Mouse (Mus musculus): ENCODE results near the gene Cdh4. TPM values are rescaled to one million over a fixed set of nuclear protein-coding genes. Genes with fewer than 3 reads are reported as not detected.
A peak's percentile ranks its signal among the peaks of the same experiment; 100 is the strongest.

The Cdh4 gene
- polyA plus RNA-seq, 1 experiment from 2014 or later = 26.1 TPM

DNA sequence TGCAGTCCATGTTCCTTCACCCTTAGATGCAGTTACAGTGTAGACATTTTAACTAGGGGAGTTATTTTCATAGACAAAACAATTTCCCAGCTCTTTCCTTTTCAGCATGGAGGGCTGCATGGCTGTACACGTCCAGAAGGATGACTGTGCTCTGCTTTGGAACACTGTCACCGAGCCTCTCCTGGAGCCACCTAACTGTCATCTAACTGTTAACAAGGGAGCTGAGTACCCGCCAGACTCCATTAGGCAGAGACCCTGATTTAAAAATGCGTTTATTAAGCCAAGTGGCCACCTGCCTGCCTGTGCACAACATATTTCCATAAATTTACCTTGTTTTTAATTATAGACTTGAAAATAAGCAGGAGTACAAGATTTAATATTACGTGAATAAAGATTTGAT lies 138.8 kb downstream of the Cdh4 start:
- Histone ChIP-seq H3K9me3 (replicated peaks) (no peaks in the 10 kb centered on the region), H3K9ac (no peak overlapping the region), H3K4me2 (replicated peaks) (no peak overlapping the region), H3K27me3 (no peaks in the 10 kb centered on the region), H3K27ac (no peak overlapping the region), H3K4me1 (peaks cover 16% of the 10 kb centered on the region), H3K36me3 (no peaks in the 10 kb centered on the region), H3K4me3 (no peak overlapping the region)
- 67% methylated on average over 5 of the region's 5 CpGs for WGBS
- no peak for ATAC-seq (ENCODE audit: low FRiP score)

GRCm38 (mm10) chr2:179582966-179583365 lies 140.7 kb downstream of the Cdh4 start:
- no peak for ATAC-seq (ENCODE audit: low FRiP score)
- no peaks in the 10 kb centered on the region for H3K9me3 ChIP-seq (replicated peaks)
- H3K27me3 ChIP-seq = no peaks in the 10 kb centered on the region; the same call in 1 of the 2 replicates
- WGBS = 57% methylated on average over 16 of the region's 16 CpGs
- peaks cover 16% of the 10 kb centered on the region for H3K4me1 ChIP-seq
- H3K4me2 ChIP-seq (replicated peaks) = 0 out of 2 replicates have a peak overlapping the region, but pooled peaks have one; percentile 18
- no peaks in the 10 kb centered on the region for H3K36me3 ChIP-seq
- no peak overlapping the region for H3K9ac ChIP-seq
- H3K4me3 ChIP-seq = no peak overlapping the region
- H3K27ac ChIP-seq = peak overlapping the region; percentile 18; the same call in 1 of the 2 replicates

- Histone ChIP-seq H3K4me1 (peaks cover 16% of the 10 kb centered on the region), H3K4me3 (no peak overlapping the region), H3K4me2 (replicated peaks) (no peak overlapping the region), H3K27ac (no peak overlapping the region), H3K36me3 (no peaks in the 10 kb centered on the region), H3K9ac (no peak overlapping the region), H3K27me3 (no peaks in the 10 kb centered on the region; the same call in 1 of the 2 replicates), H3K9me3 (replicated peaks) (no peaks in the 10 kb centered on the region)
- WGBS = 62% methylated on average over 13 of the region's 13 CpGs
- ATAC-seq (ENCODE audit: low FRiP score) = no peak
Measured at GRCm38 (mm10) chr2:179584672-179585071, 142.4 kb downstream of the Cdh4 start.

DNA sequence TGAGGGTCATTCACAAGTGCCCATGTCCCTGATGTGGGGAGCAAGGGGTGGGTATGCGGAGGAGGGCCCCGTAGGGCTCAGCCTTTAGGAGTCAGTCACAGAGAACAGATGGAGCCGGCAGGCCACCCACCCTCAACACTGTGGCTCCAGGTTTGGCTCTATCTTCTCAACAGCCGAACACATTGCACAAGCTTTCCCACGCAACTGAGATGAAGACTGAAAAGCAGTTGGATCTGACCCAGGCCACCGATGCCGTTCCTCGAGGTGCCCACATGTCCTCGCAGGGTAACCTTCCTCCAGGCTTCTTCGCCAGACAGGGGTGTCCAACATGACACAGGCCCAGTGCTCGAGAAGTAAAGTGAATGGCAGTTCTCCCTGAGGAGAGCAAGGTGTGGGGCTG lies 144.2 kb downstream of the Cdh4 start:
- no peak overlapping the region for H3K27ac ChIP-seq
- 86% methylated on average over 11 of the region's 11 CpGs for WGBS
- H3K4me3 ChIP-seq = no peak overlapping the region
- no peak overlapping the region for H3K4me2 ChIP-seq (replicated peaks)
- no peak for ATAC-seq (ENCODE audit: low FRiP score)
- H3K9me3 ChIP-seq (replicated peaks) = no peaks in the 10 kb centered on the region
- H3K9ac ChIP-seq = no peak overlapping the region
- no peaks in the 10 kb centered on the region for H3K36me3 ChIP-seq
- H3K4me1 ChIP-seq = peaks cover 16% of the 10 kb centered on the region
- no peaks in the 10 kb centered on the region; the same call in 1 of the 2 replicates for H3K27me3 ChIP-seq

DNA sequence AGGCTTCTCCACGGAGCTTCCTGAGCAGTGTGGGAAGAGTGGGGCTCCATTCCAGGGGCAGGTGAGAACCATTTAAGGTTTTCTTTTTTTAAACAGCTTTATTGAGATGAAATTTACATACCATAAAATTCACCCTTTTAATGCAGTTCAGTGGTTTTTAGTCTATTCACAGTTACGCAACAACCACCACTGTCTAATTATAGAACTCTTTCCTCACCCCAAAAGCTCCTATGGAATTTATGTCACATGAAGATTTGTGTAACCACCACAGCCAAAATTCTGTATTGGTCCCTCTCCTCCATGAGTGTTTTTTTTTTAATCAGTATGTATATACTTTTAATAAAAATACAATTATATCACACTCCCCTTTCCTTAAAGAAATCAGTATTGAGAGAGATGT lies 144.8 kb downstream of the Cdh4 start:
- no peak overlapping the region for H3K9ac ChIP-seq
- no peak overlapping the region for H3K4me2 ChIP-seq (replicated peaks)
- no peak overlapping the region for H3K4me3 ChIP-seq
- H3K27ac ChIP-seq = no peak overlapping the region
- peaks cover 16% of the 10 kb centered on the region for H3K4me1 ChIP-seq
- ATAC-seq (ENCODE audit: low FRiP score) = no peak
- no peaks in the 10 kb centered on the region; the same call in 1 of the 2 replicates for H3K27me3 ChIP-seq
- H3K36me3 ChIP-seq = no peaks in the 10 kb centered on the region
- 86% methylated on average over 2 of the region's 2 CpGs for WGBS
- H3K9me3 ChIP-seq (replicated peaks) = no peaks in the 10 kb centered on the region

DNA sequence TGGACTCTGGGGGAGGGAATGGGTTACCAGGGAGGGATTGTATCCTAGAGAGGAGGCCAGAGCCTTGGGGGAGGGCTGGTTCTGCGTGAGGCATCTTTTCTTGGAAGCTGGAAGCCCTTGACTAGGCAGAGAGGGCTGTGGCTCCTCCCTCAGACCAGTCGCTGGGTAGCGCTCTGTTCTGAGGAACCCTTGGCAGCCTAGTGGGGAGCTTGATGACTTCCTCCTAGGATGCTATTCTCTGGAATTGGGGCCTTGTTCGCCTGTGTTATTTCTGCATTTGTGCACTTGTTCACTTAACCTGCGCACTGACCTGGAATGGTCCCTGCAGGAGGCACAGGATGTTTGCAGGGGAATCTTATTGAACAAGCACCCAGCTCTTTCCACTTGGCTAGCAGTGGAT lies 149.4 kb downstream of the Cdh4 start:
- Histone ChIP-seq H3K27me3 (peaks cover 3% of the 10 kb centered on the region; the same call in 1 of the 2 replicates), H3K9ac (no peak overlapping the region), H3K9me3 (replicated peaks) (no peaks in the 10 kb centered on the region; the same call in 1 of the 2 replicates), H3K36me3 (no peaks in the 10 kb centered on the region), H3K4me3 (no peak overlapping the region), H3K27ac (no peak overlapping the region), H3K4me2 (replicated peaks) (no peak overlapping the region), H3K4me1 (no peaks in the 10 kb centered on the region)
- WGBS = 49% methylated on average over 5 of the region's 5 CpGs
- ATAC-seq (ENCODE audit: low FRiP score) = no peak

- WGBS = 81% methylated on average over 4 of the region's 4 CpGs
- Histone ChIP-seq H3K27ac (no peak overlapping the region), H3K36me3 (no peaks in the 10 kb centered on the region), H3K4me3 (no peak overlapping the region), H3K4me1 (peaks cover 12% of the 10 kb centered on the region), H3K9me3 (replicated peaks) (no peaks in the 10 kb centered on the region; the same call in 1 of the 2 replicates), H3K4me2 (replicated peaks) (no peak overlapping the region), H3K27me3 (peaks cover 5% of the 10 kb centered on the region; the same call in 1 of the 2 replicates), H3K9ac (no peak overlapping the region)
- ATAC-seq (ENCODE audit: low FRiP score) = no peak
Measured at GRCm38 (mm10) chr2:179595013-179595412, 152.8 kb downstream of the Cdh4 start.

DNA sequence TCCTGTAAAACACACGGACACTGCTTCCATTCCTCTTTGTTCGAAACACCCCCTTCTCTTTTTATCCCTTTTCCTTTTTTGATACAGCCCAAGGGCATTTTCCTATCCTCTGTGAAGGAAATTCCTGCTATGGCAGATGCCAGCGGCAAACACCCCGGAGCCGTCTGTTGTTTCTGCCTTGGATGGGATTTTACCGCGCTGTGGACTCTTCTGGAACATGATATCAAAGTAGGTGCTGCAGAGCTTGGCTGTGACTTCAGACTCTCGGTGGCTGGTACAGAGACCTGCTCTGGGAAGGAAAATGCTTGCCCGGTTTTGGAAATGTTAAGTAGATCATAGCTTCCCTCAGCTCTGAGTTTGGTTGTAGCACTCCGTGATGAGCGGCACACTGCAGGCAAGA lies 156.7 kb downstream of the Cdh4 start:
- ATAC-seq (ENCODE audit: low FRiP score) = no peak
- Histone ChIP-seq H3K9me3 (replicated peaks) (no peaks in the 10 kb centered on the region; the same call in 1 of the 2 replicates), H3K36me3 (no peaks in the 10 kb centered on the region), H3K9ac (no peak overlapping the region), H3K4me3 (no peak overlapping the region), H3K4me1 (peaks cover 12% of the 10 kb centered on the region), H3K27ac (no peak overlapping the region), H3K4me2 (replicated peaks) (no peak overlapping the region), H3K27me3 (peaks cover 5% of the 10 kb centered on the region; the same call in 1 of the 2 replicates)
- 79% methylated on average over 11 of the region's 11 CpGs for WGBS

DNA sequence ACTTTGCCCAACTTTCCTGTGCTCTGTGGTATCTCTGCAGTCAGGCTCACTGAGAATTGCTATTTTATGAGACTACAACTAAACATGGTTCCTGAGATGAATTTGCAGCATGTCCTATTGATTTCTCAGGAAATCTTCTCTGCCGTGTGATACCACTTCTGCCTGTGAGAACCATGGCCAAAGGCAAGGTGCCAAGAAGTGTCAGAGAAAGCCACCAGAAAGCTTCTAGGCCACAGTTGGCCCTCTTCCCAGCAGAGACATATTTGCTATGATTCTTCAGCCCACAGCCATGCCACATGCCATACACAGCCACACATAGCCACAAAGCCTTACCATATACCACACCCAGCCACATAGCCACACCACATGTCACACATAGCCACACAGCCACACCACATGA lies 157.7 kb downstream of the Cdh4 start:
- H3K27me3 ChIP-seq = 0 out of 2 replicates have a peak, but pooled peaks cover 2% of the 10 kb centered on the region
- no peak overlapping the region for H3K4me3 ChIP-seq
- peaks cover 12% of the 10 kb centered on the region for H3K4me1 ChIP-seq
- 97% methylated on average over 1 of the region's 1 CpGs for WGBS
- no peak overlapping the region for H3K4me2 ChIP-seq (replicated peaks)
- H3K36me3 ChIP-seq = no peaks in the 10 kb centered on the region
- H3K27ac ChIP-seq = no peak overlapping the region
- H3K9ac ChIP-seq = no peak overlapping the region
- ATAC-seq (ENCODE audit: low FRiP score) = no peak
- no peaks in the 10 kb centered on the region for H3K9me3 ChIP-seq (replicated peaks)

DNA sequence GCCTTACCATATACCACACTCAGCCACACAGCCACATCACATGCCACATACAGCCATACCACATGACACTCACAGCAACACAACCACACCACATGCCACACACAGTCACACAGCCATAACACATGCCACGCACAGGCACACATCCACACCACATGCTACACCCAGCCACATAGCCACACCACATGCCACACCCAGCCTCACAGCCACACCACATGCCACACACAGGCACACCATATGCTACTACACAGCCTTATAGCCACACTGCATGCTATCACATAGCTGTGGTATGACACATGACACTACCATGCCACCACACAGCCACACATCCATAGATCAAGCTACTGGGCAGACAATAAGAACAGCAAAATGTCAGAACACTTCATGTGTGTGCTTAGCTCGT lies 158.1 kb downstream of the Cdh4 start:
- 88% methylated on average over 2 of the region's 2 CpGs for WGBS
- no peak overlapping the region for H3K9ac ChIP-seq
- ATAC-seq (ENCODE audit: low FRiP score) = no peak
- no peaks in the 10 kb centered on the region for H3K9me3 ChIP-seq (replicated peaks)
- 0 out of 2 replicates have a peak, but pooled peaks cover 2% of the 10 kb centered on the region for H3K27me3 ChIP-seq
- peaks cover 12% of the 10 kb centered on the region for H3K4me1 ChIP-seq
- H3K4me3 ChIP-seq = no peak overlapping the region
- no peak overlapping the region for H3K4me2 ChIP-seq (replicated peaks)
- H3K36me3 ChIP-seq = no peaks in the 10 kb centered on the region
- no peak overlapping the region for H3K27ac ChIP-seq

GRCm38 (mm10) chr2:179601167-179601566 lies 158.9 kb downstream of the Cdh4 start:
- H3K27me3 ChIP-seq = 0 out of 2 replicates have a peak, but pooled peaks cover 2% of the 10 kb centered on the region
- WGBS = 84% methylated on average over 9 of the region's 9 CpGs
- no peak for ATAC-seq (ENCODE audit: low FRiP score)

GRCm38 (mm10) chr2:179604746-179605145 lies 162.5 kb downstream of the Cdh4 start:
- Histone ChIP-seq H3K27ac (no peak overlapping the region), H3K9ac (no peak overlapping the region), H3K36me3 (no peaks in the 10 kb centered on the region), H3K4me1 (peaks cover 10% of the 10 kb centered on the region), H3K27me3 (no peaks in the 10 kb centered on the region), H3K4me3 (no peak overlapping the region), H3K4me2 (replicated peaks) (no peak overlapping the region), H3K9me3 (replicated peaks) (no peaks in the 10 kb centered on the region)
- WGBS = 83% methylated on average over 3 of the region's 3 CpGs
- no peak for ATAC-seq (ENCODE audit: low FRiP score)

More at GRCm38 (mm10) chr2:179601167-179601566, 158.9 kb downstream of the Cdh4 start:
- Histone ChIP-seq H3K27ac (no peak overlapping the region), H3K4me2 (replicated peaks) (no peak overlapping the region), H3K36me3 (no peaks in the 10 kb centered on the region), H3K9me3 (replicated peaks) (no peaks in the 10 kb centered on the region), H3K9ac (no peak overlapping the region), H3K4me1 (peaks cover 12% of the 10 kb centered on the region), H3K4me3 (no peak overlapping the region)

- no peak overlapping the region for H3K4me3 ChIP-seq
- peaks cover 10% of the 10 kb centered on the region for H3K4me1 ChIP-seq
- no peak overlapping the region for H3K4me2 ChIP-seq (replicated peaks)
- ATAC-seq (ENCODE audit: low FRiP score) = no peak
- H3K27ac ChIP-seq = no peak overlapping the region
- H3K9ac ChIP-seq = no peak overlapping the region
- no peaks in the 10 kb centered on the region for H3K27me3 ChIP-seq
- WGBS = 86% methylated on average over 10 of the region's 10 CpGs
- no peaks in the 10 kb centered on the region for H3K9me3 ChIP-seq (replicated peaks)
- no peaks in the 10 kb centered on the region for H3K36me3 ChIP-seq
Measured at GRCm38 (mm10) chr2:179605255-179605654, 163.0 kb downstream of the Cdh4 start.

All from hindbrain, embryonic 12.5 days (tissue).